Mouse (Mus musculus) common myeloid progenitor, adult 5-6 weeks (primary cell): ENCODE measurements around the gene Fam24b. TPM values are rescaled to one million over a fixed set of nuclear protein-coding genes. Genes with fewer than 3 reads are reported as not detected.
A peak's percentile ranks its signal among the peaks of the same experiment; 100 is the strongest.

ENCODE experiments used
- ATAC-seq: replicated peaks from 2 replicates; pipeline ENCODE4 v1.8.0; 2016; ENCODE audit warnings: low read depth, mild to moderate bottlenecking, moderate TSS enrichment, inconsistent platforms; ENCODE audit not compliant: poor library complexity, severe bottlenecking
- total RNA-seq: library from RNA; stranded (forward); fragments of 200-1000, 187-1606 nt; gene quantifications from 2 replicates; pipeline ENCODE4 v1.2.3, GENCODE M21; 2017

Fam24b gene
- total RNA-seq = not detected in 2 replicates

GRCm38 (mm10) chr7:131329416-131329815 is at the start of gene Fam24b:
Fam24b (minus strand) TSS chr7:131329516.
- ATAC-seq = no peak

DNA sequence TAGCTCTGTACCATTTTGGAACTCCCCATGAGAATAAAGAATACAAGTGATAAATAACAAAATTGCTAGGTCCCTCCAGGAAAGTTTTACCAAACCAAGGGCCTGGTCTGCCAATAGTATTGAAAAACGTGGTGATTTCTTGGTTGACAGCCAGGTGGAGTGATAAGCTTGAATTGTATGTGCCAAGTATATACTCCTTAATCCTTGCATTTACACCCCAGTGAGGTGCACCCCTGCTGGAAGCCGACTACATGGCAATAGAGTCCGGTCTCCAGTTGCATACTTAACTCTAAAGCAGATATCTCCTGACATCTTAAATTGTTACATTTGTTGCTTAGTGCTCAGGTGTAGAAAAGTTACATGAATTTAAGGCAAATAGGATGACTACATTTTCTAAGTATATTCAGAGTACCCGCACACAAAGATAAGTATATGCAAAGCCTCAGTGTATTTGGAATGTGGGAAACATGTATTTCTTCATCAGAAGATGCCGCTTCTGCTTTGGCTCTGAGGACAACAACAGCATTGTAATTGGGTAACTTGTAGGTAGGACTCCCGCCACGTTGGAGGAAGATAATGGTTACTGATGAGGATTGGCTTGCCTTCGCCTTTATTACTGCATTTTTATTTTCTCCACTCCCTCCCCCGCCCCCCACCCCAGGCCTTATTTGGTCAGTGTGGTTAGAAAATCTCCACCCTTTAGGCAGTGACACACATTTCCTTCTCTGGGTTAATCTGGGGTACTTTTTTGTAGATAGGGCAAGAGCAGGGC is 42.8 kb upstream of the Fam24b start:
- peak; percentile 36 for ATAC-seq

- ATAC-seq = no peak
Observed at GRCm38 (mm10) chr7:131371470-131371860, 42.1 kb upstream of the Fam24b start.

GRCm38 (mm10) chr7:131370648-131371469 is 41.5 kb upstream of the Fam24b start, which contains the start of gene Pstk:
Pstk (plus strand) TSS chr7:131371141.
- peak; percentile 94 for ATAC-seq

DNA sequence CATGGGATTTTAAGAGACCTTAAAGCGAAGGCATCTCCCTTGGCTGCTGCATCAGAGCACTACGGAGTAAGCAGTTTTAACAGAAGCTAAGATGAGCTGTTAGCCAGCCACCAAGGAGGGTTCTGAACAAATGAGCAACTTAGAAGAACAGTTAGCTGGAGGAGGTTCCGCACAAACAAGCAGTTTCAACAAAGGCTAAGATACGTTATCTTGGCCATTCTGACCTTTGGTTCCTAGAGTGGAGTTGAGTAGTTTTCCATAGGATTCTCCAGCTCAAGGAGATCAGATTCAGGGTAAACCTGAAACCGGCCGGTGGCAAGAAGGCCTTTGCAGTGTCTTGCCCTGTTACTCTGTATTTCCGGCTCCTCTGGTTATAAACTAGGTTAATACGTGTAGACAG is 34.8 kb upstream of the Fam24b start:
- ATAC-seq = no peak

- ATAC-seq = peak; percentile 95
Observed at GRCm38 (mm10) chr7:131362615-131363300, 33.4 kb upstream of the Fam24b start, which contains the start of gene 2310057M21Rik. 2310057M21Rik (minus strand) TSS chr7:131362759.

GRCm38 (mm10) chr7:131362269-131362614 is 32.9 kb upstream of the Fam24b start:
- ATAC-seq = peak; percentile 44

DNA sequence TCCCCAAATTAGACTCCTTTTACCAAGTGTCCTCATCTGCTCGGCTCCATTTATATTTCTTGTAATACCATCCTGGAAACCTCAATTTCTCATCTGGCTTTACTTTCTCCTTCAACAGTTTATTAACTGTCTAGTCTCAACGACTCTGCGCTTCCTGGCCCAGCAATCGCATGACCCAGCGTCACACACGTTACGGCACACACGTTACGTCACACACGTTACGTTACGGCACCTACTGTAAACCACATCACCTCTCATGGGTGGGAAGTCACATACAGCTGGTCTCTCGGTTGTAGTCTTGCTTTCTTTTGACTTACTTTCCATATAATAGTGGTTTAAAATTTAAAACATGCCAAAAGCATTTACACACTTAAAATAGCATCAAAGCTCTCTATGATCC is 26.8 kb upstream of the Fam24b start:
- no peak for ATAC-seq

GRCm38 (mm10) chr7:131345856-131346541 is 16.7 kb upstream of the Fam24b start:
- no peak for ATAC-seq

DNA sequence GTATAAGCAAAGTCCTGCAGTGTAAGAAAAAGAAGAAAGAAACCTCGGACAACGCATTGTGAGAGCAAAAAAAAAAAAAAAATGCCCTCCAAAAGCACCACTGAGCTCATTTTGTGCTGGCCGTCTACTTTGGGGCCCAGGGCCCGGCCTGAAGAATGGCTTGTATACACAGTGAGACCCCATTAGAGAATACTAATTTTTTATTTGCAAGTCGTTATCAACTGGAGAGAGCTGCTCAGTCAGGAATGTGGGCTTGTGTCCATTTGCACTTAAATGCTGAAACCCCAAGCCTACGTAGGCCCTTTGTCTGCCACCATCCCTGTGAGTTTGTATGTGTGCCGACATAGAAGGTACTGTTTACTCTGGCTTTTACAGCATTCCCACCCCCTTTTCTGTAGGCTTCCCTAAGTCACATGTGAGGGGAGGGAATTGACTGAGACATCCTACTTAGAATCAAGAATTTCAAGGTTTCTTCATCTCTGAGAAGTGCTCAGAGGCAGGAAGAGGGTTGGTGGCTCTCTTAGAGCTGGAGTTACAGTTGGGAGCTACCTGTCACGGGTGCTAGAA is 8.3 kb upstream of the Fam24b start:
- ATAC-seq = no peak

DNA sequence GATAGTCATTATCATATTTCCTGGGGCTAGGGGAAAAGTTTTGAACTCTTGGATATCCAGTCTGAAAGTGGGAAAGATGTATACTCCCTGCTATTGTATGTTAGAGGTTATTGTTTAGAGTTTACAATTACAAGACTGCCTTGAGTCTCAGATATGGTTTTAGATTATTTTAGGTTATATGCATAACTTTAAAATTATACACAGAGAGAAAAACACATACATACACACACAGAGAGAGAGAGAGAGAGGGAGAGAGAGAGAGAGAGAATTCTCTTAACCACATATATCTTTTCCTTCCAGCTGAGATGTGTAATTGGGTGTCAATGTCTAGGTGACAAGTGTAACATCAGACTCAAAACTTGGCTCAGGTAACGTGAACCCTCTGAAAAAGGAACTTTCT is 4.2 kb upstream of the Fam24b start, which contains the start of gene Fam24a:
Fam24a (plus strand) TSS at position 301 of the 400 bp plus-strand sequence.
- no peak for ATAC-seq

GRCm38 (mm10) chr7:131331688-131332087 is 2.4 kb upstream of the Fam24b start:
- ATAC-seq = no peak

DNA sequence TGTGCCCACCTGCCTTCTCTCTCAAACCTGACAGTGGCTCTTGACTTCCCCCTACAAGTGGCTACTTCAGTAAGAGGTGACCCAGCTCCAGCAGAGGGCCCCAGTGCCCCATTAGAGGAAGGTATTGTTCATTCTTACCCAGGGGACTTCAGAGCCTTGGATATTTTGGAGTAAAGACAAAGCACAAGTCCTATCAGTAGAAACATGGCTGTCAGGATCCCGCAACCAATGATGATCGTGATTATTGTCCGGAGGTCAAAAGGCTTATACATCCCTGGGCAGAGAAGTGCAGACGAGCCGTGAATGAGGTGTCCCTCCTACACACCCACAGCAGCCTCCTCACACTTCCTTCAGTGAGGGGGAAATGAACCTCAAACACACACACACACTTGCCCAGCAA is 2.3 kb downstream of the Fam24b start:
- ATAC-seq = no peak

- no peak for ATAC-seq
Observed at GRCm38 (mm10) chr7:131322192-131322591, 7.1 kb downstream of the Fam24b start, which contains the start of gene Cuzd1. Cuzd1 (minus strand) TSS chr7:131322292.

GRCm38 (mm10) chr7:131318340-131318739 is 11.0 kb downstream of the Fam24b start:
- ATAC-seq = no peak

DNA sequence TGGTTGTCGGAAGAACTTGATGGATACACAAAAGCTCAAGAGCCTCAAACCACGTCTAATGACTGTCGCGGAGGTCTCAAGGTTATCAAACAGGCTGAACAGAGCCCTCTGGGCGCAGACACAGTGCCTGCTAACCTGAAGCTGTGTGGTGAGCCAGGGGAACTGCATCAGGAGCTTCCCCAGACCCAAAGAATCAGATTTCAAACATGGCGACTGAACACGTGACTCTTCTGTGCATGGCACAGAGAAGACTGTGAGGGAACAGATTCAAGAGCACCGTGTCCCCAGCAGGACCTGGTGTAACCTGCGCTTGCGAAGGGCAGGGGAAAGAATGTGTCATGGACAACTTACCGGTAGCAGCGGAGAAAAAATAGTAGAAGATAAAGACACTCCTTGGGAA is 11.7 kb downstream of the Fam24b start:
- no peak for ATAC-seq

DNA sequence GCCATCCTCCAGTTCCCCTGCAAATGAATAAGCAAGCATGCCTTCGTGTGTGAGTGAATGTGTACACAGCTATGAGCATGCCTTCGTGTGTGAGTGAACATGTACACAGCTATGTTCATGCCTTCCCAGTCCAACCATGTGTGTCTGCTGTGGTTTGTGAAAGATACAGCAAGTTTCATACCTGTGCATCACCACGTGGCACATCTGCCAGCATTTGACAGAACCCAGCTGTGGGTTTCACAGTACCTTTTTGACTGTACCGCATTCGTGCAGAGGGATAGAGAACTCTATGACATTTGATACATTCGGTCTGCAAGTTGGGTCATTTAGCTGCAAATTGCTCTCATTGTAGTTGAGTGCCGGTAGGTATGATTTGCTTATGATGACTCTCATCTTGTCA is 14.8 kb downstream of the Fam24b start:
- no peak for ATAC-seq

DNA sequence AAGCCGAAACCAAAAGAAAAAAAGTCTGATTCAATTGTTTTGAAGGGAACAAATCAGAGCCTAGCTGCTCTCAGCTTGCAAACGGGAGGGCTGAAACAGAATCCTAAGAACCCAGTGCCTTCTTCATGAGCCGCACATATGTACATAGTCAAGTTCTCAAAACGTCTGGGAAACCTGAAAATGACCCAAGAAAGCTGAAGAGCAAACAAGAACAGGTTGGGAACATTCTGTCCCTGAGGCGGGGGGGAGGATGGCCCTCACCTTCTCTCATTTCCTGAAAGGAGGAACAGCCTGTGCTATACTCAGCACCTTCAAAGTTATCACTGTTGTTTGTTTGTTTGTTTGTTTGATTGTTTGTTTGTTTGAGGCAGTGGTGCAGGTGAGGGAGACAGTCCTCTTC is 22.6 kb downstream of the Fam24b start:
- ATAC-seq = no peak

DNA sequence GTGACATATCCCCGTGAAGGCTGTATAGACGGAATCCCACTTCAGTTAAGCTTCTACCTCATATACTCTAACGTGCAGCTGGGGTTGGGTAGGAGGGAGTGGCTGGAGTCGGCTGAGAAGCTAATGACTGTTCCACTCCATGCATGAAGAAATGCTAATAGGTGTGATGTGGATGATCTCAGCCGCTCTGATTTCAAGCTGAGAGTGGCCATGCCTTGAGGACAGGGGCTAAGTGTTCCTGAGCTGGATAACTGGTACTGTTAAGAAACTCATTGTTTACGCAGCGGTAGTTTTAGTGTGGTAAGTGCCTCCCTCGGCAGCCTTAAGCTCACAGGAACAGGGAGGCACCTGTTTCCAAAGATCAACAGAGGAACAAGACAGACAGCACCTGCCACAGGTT is 26.0 kb downstream of the Fam24b start:
- no peak for ATAC-seq

GRCm38 (mm10) chr7:131297151-131297550 is 32.2 kb downstream of the Fam24b start:
- no peak for ATAC-seq
